Mouse (Mus musculus): ENCODE results near the gene Rere. TPM values are rescaled to one million over a fixed set of nuclear protein-coding genes. Genes with fewer than 3 reads are reported as not detected.

Gene Rere
- polyA plus RNA-seq, 1 experiment, result 3.5 TPM

- H3K4me3 ChIP-seq (replicated peaks), result no peak overlapping the region
- no peak for TF ChIP-seq GATA1 (IDR thresholded peaks at IDR 0.05; ENCODE audit: low read length)
- no peak for TF ChIP-seq TAL1 (IDR thresholded peaks at IDR 0.05; ENCODE audit: low read length)
- no peaks in the 10 kb centered on the region for H3K27me3 ChIP-seq (ENCODE audit: control insufficient read depth)
- no peaks in the 10 kb centered on the region; the same call in 1 of the 2 replicates for H3K36me3 ChIP-seq (ENCODE audit: control insufficient read depth)
- H3K4me1 ChIP-seq (ENCODE audit: control insufficient read depth), result peaks cover 61% of the 10 kb centered on the region
- no peaks in the 10 kb centered on the region for H3K9me3 ChIP-seq (ENCODE audit: control insufficient read depth, low read length)
These were observed 173.3 kb downstream of the Rere start for GRCm38 (mm10) chr4:150454571-150455306.

GRCm38 (mm10) chr4:150455750-150456149, 174.3 kb downstream of the Rere start:
- H3K4me3 ChIP-seq (replicated peaks), result no peak overlapping the region
- H3K4me1 ChIP-seq (ENCODE audit: control insufficient read depth), result peaks cover 61% of the 10 kb centered on the region
- H3K36me3 ChIP-seq (ENCODE audit: control insufficient read depth), result no peaks in the 10 kb centered on the region; the same call in 1 of the 2 replicates
- H3K27me3 ChIP-seq (ENCODE audit: control insufficient read depth), result no peaks in the 10 kb centered on the region
- no peaks in the 10 kb centered on the region for H3K9me3 ChIP-seq (ENCODE audit: control insufficient read depth, low read length)
- TF ChIP-seq TAL1 (IDR thresholded peaks at IDR 0.05; ENCODE audit: low read length), result no peak
- no peak for TF ChIP-seq GATA1 (IDR thresholded peaks at IDR 0.05; ENCODE audit: low read length)

GRCm38 (mm10) chr4:150456452-150456851, 175.0 kb downstream of the Rere start:
- Histone ChIP-seq H3K4me1 (ENCODE audit: control insufficient read depth) (peaks cover 66% of the 10 kb centered on the region), H3K4me3 (replicated peaks) (no peak overlapping the region), H3K9me3 (ENCODE audit: control insufficient read depth, low read length) (no peaks in the 10 kb centered on the region), H3K36me3 (ENCODE audit: control insufficient read depth) (no peaks in the 10 kb centered on the region; the same call in 1 of the 2 replicates), H3K27me3 (ENCODE audit: control insufficient read depth) (no peaks in the 10 kb centered on the region)
- TF ChIP-seq GATA1 (IDR thresholded peaks at IDR 0.05; ENCODE audit: low read length), result no peak
- no peak for TF ChIP-seq TAL1 (IDR thresholded peaks at IDR 0.05; ENCODE audit: low read length)

- TF ChIP-seq GATA1 (IDR thresholded peaks at IDR 0.05; ENCODE audit: low read length) (no peak), TAL1 (IDR thresholded peaks at IDR 0.05; ENCODE audit: low read length) (no peak)
- Histone ChIP-seq H3K4me3 (replicated peaks) (no peak overlapping the region), H3K36me3 (ENCODE audit: control insufficient read depth) (no peaks in the 10 kb centered on the region; the same call in 1 of the 2 replicates), H3K27me3 (ENCODE audit: control insufficient read depth) (no peaks in the 10 kb centered on the region), H3K4me1 (ENCODE audit: control insufficient read depth) (peaks cover 69% of the 10 kb centered on the region), H3K9me3 (ENCODE audit: control insufficient read depth, low read length) (no peaks in the 10 kb centered on the region)
These were observed 175.4 kb downstream of the Rere start for GRCm38 (mm10) chr4:150456886-150457285.

GRCm38 (mm10) chr4:150457353-150457752, 175.9 kb downstream of the Rere start:
- no peak overlapping the region for H3K4me3 ChIP-seq (replicated peaks)
- no peak for TF ChIP-seq GATA1 (IDR thresholded peaks at IDR 0.05; ENCODE audit: low read length)
- TF ChIP-seq TAL1 (IDR thresholded peaks at IDR 0.05; ENCODE audit: low read length), result no peak
- H3K4me1 ChIP-seq (ENCODE audit: control insufficient read depth), result peaks cover 70% of the 10 kb centered on the region
- H3K27me3 ChIP-seq (ENCODE audit: control insufficient read depth), result no peaks in the 10 kb centered on the region
- no peaks in the 10 kb centered on the region; the same call in 1 of the 2 replicates for H3K36me3 ChIP-seq (ENCODE audit: control insufficient read depth)
- H3K9me3 ChIP-seq (ENCODE audit: control insufficient read depth, low read length), result no peaks in the 10 kb centered on the region

GRCm38 (mm10) chr4:150457771-150458170, 176.3 kb downstream of the Rere start:
- Histone ChIP-seq H3K4me3 (replicated peaks) (no peak overlapping the region), H3K27me3 (ENCODE audit: control insufficient read depth) (no peaks in the 10 kb centered on the region), H3K4me1 (ENCODE audit: control insufficient read depth) (peaks cover 72% of the 10 kb centered on the region), H3K9me3 (ENCODE audit: control insufficient read depth, low read length) (no peaks in the 10 kb centered on the region), H3K36me3 (ENCODE audit: control insufficient read depth) (no peaks in the 10 kb centered on the region; the same call in 1 of the 2 replicates)
- TF ChIP-seq GATA1 (IDR thresholded peaks at IDR 0.05; ENCODE audit: low read length), result no peak
- no peak for TF ChIP-seq TAL1 (IDR thresholded peaks at IDR 0.05; ENCODE audit: low read length)

- peaks cover 80% of the 10 kb centered on the region for H3K4me1 ChIP-seq (ENCODE audit: control insufficient read depth)
These were observed 177.8 kb downstream of the Rere start for GRCm38 (mm10) chr4:150459022-150459794.

GRCm38 (mm10) chr4:150460451-150460850, 179.0 kb downstream of the Rere start:
- peaks cover 73% of the 10 kb centered on the region for H3K4me1 ChIP-seq (ENCODE audit: control insufficient read depth)
- no peaks in the 10 kb centered on the region for H3K9me3 ChIP-seq (ENCODE audit: control insufficient read depth, low read length)
- no peaks in the 10 kb centered on the region for H3K27me3 ChIP-seq (ENCODE audit: control insufficient read depth)
- H3K4me3 ChIP-seq (replicated peaks), result no peak overlapping the region
- H3K36me3 ChIP-seq (ENCODE audit: control insufficient read depth), result 0 out of 2 replicates have a peak, but pooled peaks cover 2% of the 10 kb centered on the region
- no peak for TF ChIP-seq TAL1 (IDR thresholded peaks at IDR 0.05; ENCODE audit: low read length)
- no peak for TF ChIP-seq GATA1 (IDR thresholded peaks at IDR 0.05; ENCODE audit: low read length)

More at GRCm38 (mm10) chr4:150459022-150459794, 177.8 kb downstream of the Rere start:
- no peaks in the 10 kb centered on the region for H3K9me3 ChIP-seq (ENCODE audit: control insufficient read depth, low read length)
- TF ChIP-seq TAL1 (IDR thresholded peaks at IDR 0.05; ENCODE audit: low read length) (no peak), GATA1 (IDR thresholded peaks at IDR 0.05; ENCODE audit: low read length) (no peak)
- H3K36me3 ChIP-seq (ENCODE audit: control insufficient read depth), result no peaks in the 10 kb centered on the region; the same call in 1 of the 2 replicates
- no peak overlapping the region for H3K4me3 ChIP-seq (replicated peaks)
- H3K27me3 ChIP-seq (ENCODE audit: control insufficient read depth), result no peaks in the 10 kb centered on the region

- H3K36me3 ChIP-seq (ENCODE audit: control insufficient read depth), result 0 out of 2 replicates have a peak, but pooled peaks cover 2% of the 10 kb centered on the region
- TF ChIP-seq TAL1 (IDR thresholded peaks at IDR 0.05; ENCODE audit: low read length) (no peak), GATA1 (IDR thresholded peaks at IDR 0.05; ENCODE audit: low read length) (no peak)
- H3K4me3 ChIP-seq (replicated peaks), result no peak overlapping the region
- H3K27me3 ChIP-seq (ENCODE audit: control insufficient read depth), result no peaks in the 10 kb centered on the region
- no peaks in the 10 kb centered on the region for H3K9me3 ChIP-seq (ENCODE audit: control insufficient read depth, low read length)
- peaks cover 71% of the 10 kb centered on the region for H3K4me1 ChIP-seq (ENCODE audit: control insufficient read depth)
These were observed 179.6 kb downstream of the Rere start for GRCm38 (mm10) chr4:150461011-150461410.

Data from erythroblast, embryonic 14.5 days (primary cell).